Mouse (Mus musculus) naive thymus-derived CD4-positive, alpha-beta T cell, adult 2 months (primary cell): ENCODE results near the gene Ier2.
"Not testable (repeated sequence)": the region's sequence is repeated elsewhere in the genome, so short reads cannot be mapped to it uniquely, and the experiment has no call there.

ENCODE experiments used
- DNase-seq: peaks from one replicate; pipeline ENCODE4 v3.0.0-alpha.2; 2011; ENCODE audit warnings: low read depth

The Ier2 gene

DNA sequence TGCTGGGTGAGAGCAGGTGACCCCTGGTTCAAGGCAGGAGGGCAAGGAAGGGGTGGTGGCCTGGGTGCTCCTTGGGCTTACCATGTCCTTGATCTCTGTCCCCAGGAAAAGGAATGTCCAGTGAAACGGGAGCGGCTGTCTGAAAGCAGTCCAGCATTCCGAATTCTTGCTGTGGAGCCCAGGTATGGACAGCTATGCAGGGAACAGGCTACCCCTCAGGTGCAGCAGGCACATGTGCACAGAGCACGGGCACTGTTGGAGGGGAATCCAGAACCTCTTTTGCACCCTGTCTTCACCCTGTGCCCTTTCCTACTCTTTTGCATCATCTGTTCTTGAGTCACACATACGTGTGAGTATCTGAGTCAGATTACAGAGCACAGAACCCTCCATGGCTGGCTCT, 35.6 kb upstream of the Ier2 start:
- no peak for DNase-seq

DNA sequence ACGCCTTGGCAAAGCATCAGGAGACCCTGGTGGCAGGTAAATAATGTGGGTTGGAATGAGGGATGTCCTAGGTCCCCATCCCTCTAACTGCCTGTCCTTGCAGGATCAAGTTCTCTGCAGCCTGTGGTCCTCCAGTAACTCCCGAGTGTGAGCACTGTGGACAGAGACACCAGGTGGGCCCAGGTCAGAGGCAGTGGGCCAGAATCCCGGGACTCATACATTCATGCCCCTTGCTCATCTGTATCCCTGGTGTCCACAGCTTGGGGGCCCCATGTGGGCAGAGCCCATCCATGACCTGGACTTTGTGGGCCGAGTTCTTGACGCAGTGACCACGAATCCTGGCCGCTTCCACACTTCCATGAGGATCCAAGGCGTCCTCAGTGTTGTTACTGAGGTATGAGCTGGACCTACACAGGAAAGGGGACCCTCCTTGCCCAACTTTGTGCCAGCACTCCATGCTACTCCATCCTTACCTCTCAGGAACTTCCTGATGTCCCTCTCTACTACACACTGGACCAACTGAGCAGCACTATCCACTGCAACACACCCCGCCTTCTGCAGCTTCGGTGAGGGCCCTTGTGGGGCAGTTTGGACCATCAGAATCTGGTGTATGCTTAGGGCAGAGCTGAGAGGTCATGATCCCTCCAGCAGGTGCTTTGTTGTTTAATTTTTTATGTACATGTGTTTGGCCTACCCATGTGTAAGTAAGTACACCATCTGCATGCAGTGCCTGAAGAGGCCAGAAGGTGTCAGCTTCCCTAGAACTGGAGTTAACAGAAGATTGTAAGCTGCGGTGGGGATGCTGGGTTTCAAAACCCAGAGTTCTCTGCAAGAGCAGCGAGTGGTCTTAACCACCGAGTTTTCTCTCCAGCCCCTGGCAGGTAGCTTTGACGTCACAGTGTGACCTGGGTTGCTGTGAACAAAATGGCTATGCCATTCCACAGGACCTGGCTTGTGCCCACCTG, 34.8 kb upstream of the Ier2 start:
- DNase-seq, result peak; percentile 53

GRCm38 (mm10) chr8:84695140-84695539, 32.5 kb upstream of the Ier2 start:
- no peak for DNase-seq

GRCm38 (mm10) chr8:84693332-84693731, 30.7 kb upstream of the Ier2 start:
- DNase-seq, result no peak

- DNase-seq, result peak; percentile 90
These were observed 26.7 kb upstream of the Ier2 start for GRCm38 (mm10) chr8:84689091-84689915.

DNA sequence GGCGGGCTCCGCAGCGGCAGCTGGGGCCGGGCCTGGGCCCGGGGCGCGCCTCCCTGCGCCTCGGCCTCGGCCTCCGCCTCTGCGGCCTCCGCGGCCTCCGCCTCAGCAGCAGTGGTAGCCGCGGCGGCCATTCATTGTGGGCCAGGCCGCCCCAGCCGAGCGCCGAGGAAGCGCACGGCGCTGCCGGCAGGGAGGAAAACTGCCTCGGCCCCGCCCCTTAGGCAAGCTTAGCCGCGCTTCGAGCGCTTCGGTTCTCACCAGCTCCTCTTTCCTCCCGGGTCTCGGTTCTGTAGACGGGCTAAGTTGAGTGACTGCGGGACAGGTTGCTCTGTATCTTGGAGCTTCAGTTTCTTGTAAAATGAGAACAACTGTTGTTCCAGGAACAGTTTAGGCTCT, 25.1 kb upstream of the Ier2 start, which contains the start of gene Nacc1:
TSS of gene Nacc1 (minus strand) at position 158 of the 396 bp plus-strand sequence.
- peak; percentile 89 for DNase-seq

GRCm38 (mm10) chr8:84687003-84687704, 24.5 kb upstream of the Ier2 start:
- no peak for DNase-seq

GRCm38 (mm10) chr8:84686191-84687002, 23.7 kb upstream of the Ier2 start, which contains the start of gene Trmt1:
TSS of gene Trmt1 (plus strand) at chr8:84686307.
- peak; percentile 55 for DNase-seq

GRCm38 (mm10) chr8:84684537-84684936, 21.9 kb upstream of the Ier2 start:
- DNase-seq, result no peak

DNA sequence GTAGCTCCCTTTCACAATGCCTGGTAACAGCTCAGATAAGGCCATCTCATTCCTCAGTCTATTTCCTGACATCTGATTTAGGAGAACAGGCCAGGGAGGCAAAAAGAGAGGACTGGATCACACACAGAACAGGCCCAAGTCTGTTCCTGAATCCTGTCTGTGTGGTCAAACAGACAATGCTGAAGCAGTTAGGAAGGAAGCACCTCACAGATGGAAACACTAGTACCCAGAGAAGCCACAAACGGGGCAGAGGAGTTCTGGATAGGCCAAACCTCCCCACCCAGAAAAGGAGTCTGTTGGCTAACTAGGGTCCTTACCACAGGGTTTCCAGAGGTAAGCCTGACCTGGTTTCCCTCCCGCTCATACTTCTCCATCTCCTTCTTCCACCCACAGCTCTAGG, 19.6 kb upstream of the Ier2 start:
- no peak for DNase-seq

GRCm38 (mm10) chr8:84681476-84681875, 18.8 kb upstream of the Ier2 start:
- DNase-seq, result no peak

- DNase-seq, result no peak
These were observed 14.7 kb upstream of the Ier2 start for GRCm38 (mm10) chr8:84677305-84677704.

DNA sequence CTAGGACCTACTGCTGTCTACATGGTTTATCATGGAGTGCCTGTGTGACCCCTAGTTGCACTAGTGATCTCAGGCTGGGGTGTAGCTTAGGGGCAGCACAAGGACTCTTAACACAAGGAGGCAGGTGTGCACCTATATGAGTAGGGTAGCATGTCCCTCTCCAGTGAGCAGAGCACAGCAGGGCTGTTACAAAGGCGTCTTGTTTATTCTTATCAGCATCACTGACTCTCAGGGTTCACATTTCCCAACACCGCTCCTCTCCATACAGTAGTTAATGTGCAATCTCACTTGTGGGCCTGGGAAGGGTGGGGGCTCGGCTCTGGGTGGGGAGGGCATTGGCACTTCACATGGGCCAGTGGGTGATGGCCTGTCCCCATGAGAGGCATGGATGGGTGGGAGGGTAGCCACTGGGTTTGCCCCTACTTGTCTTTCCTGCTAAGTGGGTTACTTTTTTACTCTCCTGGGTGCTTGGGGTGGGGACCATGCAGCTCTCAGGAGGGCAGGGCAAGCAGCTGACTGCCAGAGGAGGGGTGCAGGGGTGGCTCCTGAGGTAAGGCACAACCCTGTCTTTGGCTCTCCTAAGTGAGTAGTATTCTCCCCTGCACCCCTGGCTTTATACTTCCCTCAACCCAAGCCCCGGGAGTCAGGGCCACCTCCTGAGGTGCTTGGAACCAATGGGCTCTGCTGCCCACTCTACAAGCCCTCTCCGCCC, 7.8 kb upstream of the Ier2 start:
- not testable (repeated sequence) for DNase-seq

DNA sequence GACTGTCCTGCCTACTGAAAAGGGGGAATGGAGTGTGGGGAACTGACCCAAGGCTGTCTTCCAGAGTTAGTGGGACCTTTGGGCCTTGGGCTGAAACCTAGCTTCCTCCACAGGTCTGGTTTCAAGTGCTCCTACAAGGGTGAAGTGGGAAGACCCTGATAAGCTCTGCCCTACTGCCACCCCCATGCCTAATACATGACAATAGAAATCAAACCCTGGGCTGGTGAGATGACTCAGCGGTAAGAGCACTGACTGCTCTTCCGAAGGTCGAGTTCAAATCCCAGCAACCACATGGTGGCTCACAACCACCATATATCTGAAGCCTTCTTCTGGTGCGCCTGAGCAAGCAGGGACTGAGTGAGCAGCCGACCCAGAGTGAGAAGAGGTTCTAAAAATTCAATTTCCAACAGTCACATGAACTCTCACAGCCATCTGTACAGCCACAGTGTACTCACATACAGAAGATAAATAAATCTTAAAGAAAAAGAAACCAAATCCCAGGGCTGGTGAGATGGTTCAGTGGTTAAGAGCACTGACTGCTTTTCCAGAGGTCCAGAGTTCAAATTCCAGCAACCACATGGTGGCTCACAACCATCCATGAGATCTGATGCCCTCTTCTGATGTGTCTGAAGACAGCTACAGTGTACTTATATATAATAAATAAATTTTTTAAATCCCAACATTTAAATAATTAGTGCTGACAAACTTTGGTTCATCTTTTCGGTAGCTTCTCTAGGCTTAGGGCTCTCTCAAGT, 6.3 kb upstream of the Ier2 start:
- DNase-seq, result no peak

GRCm38 (mm10) chr8:84668081-84668480, 5.4 kb upstream of the Ier2 start:
- no peak for DNase-seq

GRCm38 (mm10) chr8:84665385-84665893, 2.8 kb upstream of the Ier2 start:
- DNase-seq, result no peak

DNA sequence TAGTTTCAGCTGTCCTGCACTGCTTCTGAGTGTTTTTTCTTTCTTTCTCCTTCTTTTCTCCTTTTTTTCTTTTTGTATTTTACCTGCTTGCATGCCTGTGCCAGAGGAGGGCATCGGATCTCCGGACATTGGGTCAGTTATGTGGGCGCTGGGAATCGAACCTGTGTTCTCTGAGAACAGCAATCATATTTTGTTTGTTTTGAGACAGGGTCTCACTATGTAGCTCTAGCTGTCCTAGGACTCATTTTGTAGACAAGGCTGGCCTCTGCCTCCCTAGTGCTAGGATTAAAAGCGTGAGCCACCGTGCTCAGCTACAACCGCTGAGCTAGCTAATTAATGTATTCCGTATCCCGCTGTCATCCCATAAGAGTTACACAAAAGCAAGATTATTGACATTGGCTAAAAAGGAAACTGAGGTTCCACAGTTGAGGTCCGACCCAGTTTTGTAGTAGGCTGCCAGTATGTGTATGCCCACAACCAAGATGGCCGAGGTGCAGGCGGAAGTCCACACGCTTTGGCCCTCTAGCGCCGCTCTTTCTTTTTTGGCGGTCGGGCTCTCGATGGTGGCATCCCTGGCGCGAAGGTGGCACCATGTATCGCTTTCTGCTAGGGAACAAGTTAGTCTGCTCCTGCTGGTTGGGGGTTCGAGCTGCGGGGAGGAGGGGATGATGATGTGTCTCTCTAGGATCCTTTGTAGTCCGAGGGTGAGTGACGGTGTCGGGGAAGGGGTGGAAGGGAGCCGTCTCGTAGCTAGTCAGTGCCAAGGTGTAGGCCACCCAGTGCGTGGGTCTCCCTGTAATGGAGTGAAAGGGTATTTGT, 2.1 kb upstream of the Ier2 start:
- DNase-seq, result peak; percentile 78

- peak; percentile 89 for DNase-seq
These were observed 1.1 kb upstream of the Ier2 start for GRCm38 (mm10) chr8:84663483-84664327.
